Mouse (Mus musculus) kidney, adult 11 months (tissue): ENCODE data around the gene Cd44.

Experiments used
- DNase-seq: peaks from one replicate; pipeline ENCODE4 v3.0.0; 2022

Gene Cd44

GRCm38 (mm10) chr2:102866594-102866993, 34.9 kb downstream of the Cd44 start:
- no peak for DNase-seq

GRCm38 (mm10) chr2:102865354-102865752, 36.1 kb downstream of the Cd44 start:
- DNase-seq = no peak

GRCm38 (mm10) chr2:102864695-102865353, 36.6 kb downstream of the Cd44 start:
- DNase-seq = no peak

GRCm38 (mm10) chr2:102864036-102864435, 37.4 kb downstream of the Cd44 start:
- no peak for DNase-seq

GRCm38 (mm10) chr2:102863583-102863982, 37.9 kb downstream of the Cd44 start:
- no peak for DNase-seq

- no peak for DNase-seq
Observed at GRCm38 (mm10) chr2:102862706-102863105, 38.8 kb downstream of the Cd44 start.

- no peak for DNase-seq
Observed at GRCm38 (mm10) chr2:102858271-102858670, 43.2 kb downstream of the Cd44 start.

- DNase-seq = no peak
Observed at GRCm38 (mm10) chr2:102853297-102853696, 48.2 kb downstream of the Cd44 start.

GRCm38 (mm10) chr2:102851936-102852477, 49.5 kb downstream of the Cd44 start:
- DNase-seq = no peak

- DNase-seq = no peak
Observed at GRCm38 (mm10) chr2:102850026-102850425, 51.4 kb downstream of the Cd44 start.

GRCm38 (mm10) chr2:102848811-102849433, 52.5 kb downstream of the Cd44 start:
- no peak for DNase-seq

GRCm38 (mm10) chr2:102841231-102841630, 60.2 kb downstream of the Cd44 start:
- DNase-seq = no peak

- no peak for DNase-seq
Observed at GRCm38 (mm10) chr2:102838179-102838578, 63.3 kb downstream of the Cd44 start.

GRCm38 (mm10) chr2:102831547-102831946, 69.9 kb downstream of the Cd44 start:
- DNase-seq = no peak

GRCm38 (mm10) chr2:102829201-102829600, 72.3 kb downstream of the Cd44 start:
- DNase-seq = no peak

- DNase-seq = no peak
Observed at GRCm38 (mm10) chr2:102828381-102828780, 73.1 kb downstream of the Cd44 start.

GRCm38 (mm10) chr2:102827841-102828240, 73.6 kb downstream of the Cd44 start:
- no peak for DNase-seq

- no peak for DNase-seq
Observed at GRCm38 (mm10) chr2:102825961-102826633, 75.4 kb downstream of the Cd44 start.

- DNase-seq = no peak
Observed at GRCm38 (mm10) chr2:102822036-102822435, 79.4 kb downstream of the Cd44 start.

GRCm38 (mm10) chr2:102820790-102821189, 80.7 kb downstream of the Cd44 start:
- no peak for DNase-seq

GRCm38 (mm10) chr2:102820225-102820711, 81.2 kb downstream of the Cd44 start:
- no peak for DNase-seq

- no peak for DNase-seq
Observed at GRCm38 (mm10) chr2:102815289-102815809, 86.1 kb downstream of the Cd44 start.

GRCm38 (mm10) chr2:102812756-102813155, 88.7 kb downstream of the Cd44 start:
- DNase-seq = no peak
